Mouse (Mus musculus) heart, adult 11 months (tissue): ENCODE data around the gene Fnip2.

Experiments
- DNase-seq: peaks from one replicate; pipeline ENCODE4 v3.0.0; 2022

Gene Fnip2

DNA sequence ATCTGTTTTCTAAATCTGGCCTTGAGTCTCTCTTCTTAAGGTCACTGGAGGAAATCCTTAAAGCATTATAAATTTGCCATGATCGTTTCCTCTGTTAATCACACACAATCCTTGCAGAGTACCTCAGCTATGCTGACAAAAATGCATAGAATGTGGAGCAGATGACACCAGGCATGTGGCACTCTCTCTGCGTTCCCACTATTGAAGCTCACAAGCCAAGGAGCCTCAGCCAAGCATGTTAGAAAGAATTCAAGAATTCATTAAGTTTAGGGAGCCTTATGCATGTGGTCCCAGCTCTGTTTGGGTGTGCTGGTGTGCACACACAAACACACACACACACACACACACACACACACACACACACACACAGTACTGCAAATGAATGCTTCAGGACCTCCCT is 155.9 kb downstream of the Fnip2 start:
- DNase-seq = peak; percentile 17

DNA sequence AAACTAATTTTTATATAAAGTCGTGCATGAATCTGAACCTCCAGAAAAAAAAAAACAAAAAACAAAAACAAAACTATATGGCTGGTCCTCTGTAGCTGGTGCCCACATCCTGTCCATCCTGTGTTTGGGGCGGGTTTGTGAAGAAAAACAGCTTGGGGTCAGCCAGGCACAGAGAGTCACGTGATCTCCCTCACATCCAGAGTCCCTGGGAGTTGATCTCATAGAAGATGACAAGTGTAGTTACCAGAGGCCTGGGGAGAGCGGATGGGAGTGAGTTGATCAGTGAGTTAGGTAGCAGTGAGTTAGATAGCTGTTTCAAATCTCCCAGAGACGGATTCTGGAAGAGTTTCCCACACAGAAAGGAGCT is 157.0 kb downstream of the Fnip2 start:
- DNase-seq = peak; percentile 72

DNA sequence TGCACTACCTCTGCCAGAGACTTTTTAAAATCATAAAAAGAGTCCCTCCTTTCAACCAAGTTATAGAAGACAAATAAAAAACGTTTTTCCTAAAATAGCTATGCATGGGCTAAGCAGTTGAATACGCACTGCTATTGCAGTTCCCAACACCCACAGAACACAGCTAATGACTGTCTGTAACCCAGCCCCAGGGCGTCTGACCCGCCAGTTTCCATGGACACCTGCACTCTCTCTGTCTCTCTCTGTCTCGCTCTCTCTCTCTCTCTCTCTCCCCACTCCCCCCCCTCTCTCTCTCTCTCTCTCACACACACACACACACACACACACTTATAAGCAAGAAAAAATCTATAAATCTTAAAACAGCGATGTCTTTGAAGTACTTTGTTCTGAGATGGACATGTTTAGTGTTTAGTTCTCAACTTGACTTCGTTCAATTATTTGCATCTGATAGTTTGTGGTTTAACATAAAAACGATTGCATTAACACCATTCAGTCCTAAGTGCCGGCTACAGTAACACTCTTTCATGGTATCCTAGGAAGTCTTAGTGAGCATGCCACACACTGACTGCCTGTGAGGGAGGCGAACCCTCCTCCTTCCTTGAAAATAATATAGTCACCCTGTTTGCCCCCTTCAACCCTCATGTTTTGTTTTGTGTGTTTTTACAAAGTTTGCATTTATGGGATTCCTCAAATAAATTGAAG is 157.5 kb downstream of the Fnip2 start:
- peak; percentile 14 for DNase-seq

DNA sequence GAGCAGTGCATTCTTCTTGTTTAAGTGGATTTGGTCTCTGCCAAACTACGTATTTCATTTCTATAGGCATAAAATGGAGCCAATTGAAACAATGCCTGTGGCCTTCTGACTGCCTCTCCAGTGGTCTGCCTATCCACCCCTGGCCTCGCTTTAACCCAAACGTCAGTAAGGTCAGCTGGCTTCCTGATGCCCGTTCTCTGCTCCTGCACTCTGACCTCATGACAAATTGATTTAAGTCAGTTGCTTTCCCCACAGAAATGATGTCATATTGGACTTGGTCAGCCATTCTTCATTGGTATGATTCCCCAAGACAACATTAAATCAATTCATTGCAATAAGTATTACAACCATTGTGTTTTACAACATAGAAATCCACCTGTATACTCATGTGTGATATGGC is 159.1 kb downstream of the Fnip2 start:
- peak; percentile 55 for DNase-seq
